Mouse (Mus musculus) liver, adult 2 months (tissue): Measurements from ENCODE around the gene Mlxip.

Experiments used
- CTCF ChIP-seq: fragments of 200-500 bp; IDR thresholded peaks from 2 replicates; pipeline ENCODE4 v1.5.1; 2011; ENCODE audit warnings: low read depth, low read length, control low read depth
- POLR2A ChIP-seq: fragments of 200-500 bp; IDR thresholded peaks from 2 replicates; pipeline ENCODE4 v1.6.1; 2011; ENCODE audit warnings: low read length, control low read depth; ENCODE audit not compliant: insufficient read depth; ENCODE audit errors: extremely low read depth

- TF ChIP-seq POLR2A (no peak), CTCF (no peak)
These were observed 107.4 kb downstream of the Mlxip start for GRCm38 (mm10) chr5:123501973-123502372.
